Mouse (Mus musculus) stomach, embryonic 16.5 days (tissue): ENCODE measurements around the gene Mrps2. TPM values are rescaled to one million over a fixed set of nuclear protein-coding genes. Genes with fewer than 3 reads are reported as not detected.
"Not testable (repeated sequence)": the region's sequence is repeated elsewhere in the genome, so short reads cannot be mapped to it uniquely, and the experiment has no call there.

Source experiments
- ATAC-seq: fragments of 200-750 bp; cut with Nextera tagmentation; 2 replicates; pipeline ENCODE4 v1.8.0; 2017; ENCODE audit warnings: moderate number of reproducible peaks, moderate TSS enrichment; ENCODE audit not compliant: insufficient read depth, low FRiP score
- H3K27ac ChIP-seq: fragments of 300-500 bp; sonication (generic); 2 replicates; pipeline ENCODE4 v1.5.1; 2014; ENCODE audit warnings: low read length
- H3K27me3 ChIP-seq: fragments of 300-500 bp; sonication (generic); 2 replicates; pipeline ENCODE4 v1.6.1; 2014; ENCODE audit warnings: low read length, control low read depth, mixed read lengths; ENCODE audit not compliant: control insufficient read depth, insufficient read depth
- H3K36me3 ChIP-seq: fragments of 300-500 bp; sonication (generic); 2 replicates; pipeline ENCODE4 v1.6.1; 2014; ENCODE audit warnings: low read length; ENCODE audit not compliant: control insufficient read depth, insufficient read depth
- H3K4me1 ChIP-seq: fragments of 300-500 bp; sonication (generic); 2 replicates; pipeline ENCODE4 v1.6.1; 2014; ENCODE audit warnings: low read length, control low read depth, mixed read lengths; ENCODE audit not compliant: control insufficient read depth, insufficient read depth
- H3K4me2 ChIP-seq: fragments of 300-500 bp; sonication (generic); 2 replicates; pipeline ENCODE4 v1.6.1; 2014; ENCODE audit warnings: low read depth, low read length, mixed read lengths
- H3K4me3 ChIP-seq: fragments of 300-500 bp; sonication (generic); replicated peaks from 2 replicates; pipeline ENCODE4 v1.5.1; 2014; ENCODE audit warnings: mild to moderate bottlenecking, low read length
- H3K9ac ChIP-seq: fragments of 300-500 bp; sonication (generic); 2 replicates; pipeline ENCODE4 v1.6.1; 2014; ENCODE audit warnings: low read length
- H3K9me3 ChIP-seq: fragments of 300-500 bp; sonication (generic); replicated peaks from 2 replicates; pipeline ENCODE4 v1.6.1; 2016; ENCODE audit warnings: low read length, control low read depth; ENCODE audit not compliant: control insufficient read depth
- WGBS: fragments of 180-500 bp; shearing (Covaris S2); extraction: QIAGEN DNeasy Blood & Tissue Kit; methylation state at CpG from one replicate; pipeline ENCODE4 v1.1.7; 2014; 5-methylcytosine and 5-hydroxymethylcytosine counted together
- polyA plus RNA-seq: library from polyadenylated mRNA; unstranded; fragments of >200 nt; fragmentation: Nextera tagmentation; extraction: Ambion mirVana; gene quantifications from 2 replicates; pipeline ENCODE4 v1.2.1, GENCODE M21; 2015

Gene Mrps2
- polyA plus RNA-seq, 1 experiment from 2014 or later = 54.0 TPM

GRCm38 (mm10) chr2:28506291-28506690, 38.4 kb downstream of the Mrps2 start:
- H3K27me3 ChIP-seq = no peaks in the 10 kb centered on the region
- no peak overlapping the region for H3K4me3 ChIP-seq
- no peaks in the 10 kb centered on the region for H3K36me3 ChIP-seq
- no peaks in the 10 kb centered on the region for H3K9me3 ChIP-seq
- no peak overlapping the region for H3K9ac ChIP-seq
- no peak overlapping the region for H3K4me2 ChIP-seq
- 82% methylated on average over 6 of the region's 6 CpGs for WGBS
- H3K27ac ChIP-seq = no peak overlapping the region
- no peaks in the 10 kb centered on the region for H3K4me1 ChIP-seq
- no peak for ATAC-seq

- ATAC-seq, H3K27ac ChIP-seq, H3K9ac ChIP-seq, H3K36me3 ChIP-seq, H3K9me3 ChIP-seq, H3K27me3 ChIP-seq, H3K4me1 ChIP-seq, H3K4me3 ChIP-seq, H3K4me2 ChIP-seq: not testable (repeated sequence)
- 54% methylated on average over 5 of the region's 5 CpGs for WGBS
Measured at GRCm38 (mm10) chr2:28511600-28511999, 43.7 kb downstream of the Mrps2 start.

- Histone ChIP-seq H3K27me3 (no peaks in the 10 kb centered on the region), H3K4me1 (peaks cover 16% of the 10 kb centered on the region), H3K36me3 (no peaks in the 10 kb centered on the region), H3K4me3 (peak within 1 kb of the TSS; percentile 73), H3K9me3 (no peaks in the 10 kb centered on the region), H3K27ac (peak within 1 kb of the TSS; percentile 84), H3K4me2 (peak within 1 kb of the TSS; percentile 94), H3K9ac (peak within 1 kb of the TSS; percentile 90)
- ATAC-seq = peak; percentile 84
- WGBS = under 1% methylated on average over 71 of the region's 71 CpGs
Measured at GRCm38 (mm10) chr2:28512798-28513401, 45.0 kb downstream of the Mrps2 start, which contains the start of gene Ralgds. Gene Ralgds (plus strand): TSS chr2:28513125.

GRCm38 (mm10) chr2:28513431-28514370, 45.8 kb downstream of the Mrps2 start:
- Histone ChIP-seq H3K4me1 (peaks cover 16% of the 10 kb centered on the region), H3K9ac (peak overlapping the region; percentile 90), H3K27me3 (no peaks in the 10 kb centered on the region), H3K4me3 (peak overlapping the region; percentile 73), H3K36me3 (no peaks in the 10 kb centered on the region), H3K9me3 (no peaks in the 10 kb centered on the region), H3K4me2 (peak overlapping the region; percentile 94), H3K27ac (peak overlapping the region; percentile 84)
- WGBS = 5% methylated on average over 47 of the region's 47 CpGs
- peak; percentile 30; the same call in 1 of the 2 replicates for ATAC-seq

- no peak overlapping the region for H3K27ac ChIP-seq
- no peak for ATAC-seq
- peak overlapping the region; percentile 94 for H3K4me2 ChIP-seq
- peak overlapping the region; percentile 73 for H3K4me3 ChIP-seq
- H3K9ac ChIP-seq = peak overlapping the region; percentile 90
- 22% methylated on average over 5 of the region's 5 CpGs for WGBS
- H3K27me3 ChIP-seq = no peaks in the 10 kb centered on the region
- H3K36me3 ChIP-seq = no peaks in the 10 kb centered on the region
- no peaks in the 10 kb centered on the region for H3K9me3 ChIP-seq
- H3K4me1 ChIP-seq = peaks cover 16% of the 10 kb centered on the region
Measured at GRCm38 (mm10) chr2:28514489-28514888, 46.6 kb downstream of the Mrps2 start.

- Histone ChIP-seq H3K27ac (peak overlapping the region; percentile 69), H3K9me3 (no peaks in the 10 kb centered on the region), H3K27me3 (no peaks in the 10 kb centered on the region), H3K4me2 (no peak overlapping the region), H3K4me3 (no peak overlapping the region), H3K9ac (no peak overlapping the region), H3K4me1 (peaks cover 16% of the 10 kb centered on the region), H3K36me3 (no peaks in the 10 kb centered on the region)
- 40% methylated on average over 5 of the region's 5 CpGs for WGBS
- ATAC-seq = peak; percentile 47
Measured at GRCm38 (mm10) chr2:28517206-28517909, 49.5 kb downstream of the Mrps2 start.

GRCm38 (mm10) chr2:28518231-28518630, 50.4 kb downstream of the Mrps2 start:
- Histone ChIP-seq H3K9ac (no peak overlapping the region), H3K27ac (no peak overlapping the region), H3K4me1 (peaks cover 16% of the 10 kb centered on the region), H3K27me3 (no peaks in the 10 kb centered on the region), H3K4me3 (no peak overlapping the region), H3K9me3 (no peaks in the 10 kb centered on the region), H3K4me2 (no peak overlapping the region), H3K36me3 (no peaks in the 10 kb centered on the region)
- 50% methylated on average over 2 of the region's 2 CpGs for WGBS
- ATAC-seq = no peak

- H3K27ac ChIP-seq = no peak overlapping the region
- no peak overlapping the region for H3K4me2 ChIP-seq
- H3K36me3 ChIP-seq = no peaks in the 10 kb centered on the region
- no peaks in the 10 kb centered on the region for H3K27me3 ChIP-seq
- ATAC-seq = no peak
- no peak overlapping the region; the same call in 1 of the 2 replicates for H3K9ac ChIP-seq
- no peak overlapping the region for H3K4me3 ChIP-seq
- WGBS = 85% methylated on average over 5 of the region's 5 CpGs
- H3K9me3 ChIP-seq = no peaks in the 10 kb centered on the region
- peaks cover 28% of the 10 kb centered on the region for H3K4me1 ChIP-seq
Measured at GRCm38 (mm10) chr2:28520581-28520980, 52.7 kb downstream of the Mrps2 start.
